Mouse (Mus musculus) intestine, embryonic 16.5 days (tissue): ENCODE data around the gene Camk2d. TPM values are rescaled to one million over a fixed set of nuclear protein-coding genes. Genes with fewer than 3 reads are reported as not detected.

Experiments
- ATAC-seq: fragments of 200-750 bp; cut with Nextera tagmentation; 2 replicates; pipeline ENCODE4 v1.8.0; 2017; ENCODE audit warnings: moderate TSS enrichment, moderate library complexity
- H3K27ac ChIP-seq: fragments of 300-500 bp; sonication (generic); 2 replicates; pipeline ENCODE4 v1.5.1; 2014; ENCODE audit warnings: mild to moderate bottlenecking, low read length
- H3K27me3 ChIP-seq: fragments of 300-500 bp; sonication (generic); replicated peaks from 2 replicates; pipeline ENCODE4 v1.6.1; 2014; ENCODE audit warnings: low read length, control low read depth, mixed read lengths; ENCODE audit not compliant: control insufficient read depth, insufficient read depth
- H3K36me3 ChIP-seq: fragments of 300-500 bp; sonication (generic); 2 replicates; pipeline ENCODE4 v1.6.1; 2014; ENCODE audit warnings: low read length, control low read depth; ENCODE audit not compliant: control insufficient read depth, insufficient read depth
- H3K4me1 ChIP-seq: fragments of 300-500 bp; sonication (generic); 2 replicates; pipeline ENCODE4 v1.6.1; 2014; ENCODE audit warnings: low read length, control low read depth, mixed read lengths; ENCODE audit not compliant: control insufficient read depth, insufficient read depth
- H3K4me2 ChIP-seq: fragments of 300-500 bp; sonication (generic); 2 replicates; pipeline ENCODE4 v1.6.1; 2014; ENCODE audit warnings: low read depth, low read length, control low read depth
- H3K4me3 ChIP-seq: fragments of 300-500 bp; sonication (generic); 2 replicates; pipeline ENCODE4 v1.5.1; 2014; ENCODE audit warnings: mild to moderate bottlenecking, low read length
- H3K9ac ChIP-seq: fragments of 300-500 bp; sonication (generic); 2 replicates; pipeline ENCODE4 v1.6.1; 2014; ENCODE audit warnings: low read depth, low read length
- H3K9me3 ChIP-seq: fragments of 300-500 bp; sonication (generic); 2 replicates; pipeline ENCODE4 v1.6.1; 2016; ENCODE audit warnings: low read length, control low read depth; ENCODE audit not compliant: control insufficient read depth
- WGBS: fragments of 180-500 bp; shearing (Covaris S2); extraction: QIAGEN DNeasy Blood & Tissue Kit; methylation state at CpG from one replicate; pipeline ENCODE4 v1.1.7; 2014; 5-methylcytosine and 5-hydroxymethylcytosine counted together
- polyA plus RNA-seq: library from polyadenylated mRNA; unstranded; fragments of >200 nt; fragmentation: Nextera tagmentation; extraction: Ambion mirVana; gene quantifications from 2 replicates; pipeline ENCODE4 v1.2.1, GENCODE M21; 2015

The Camk2d gene
- polyA plus RNA-seq, 1 experiment from 2014 or later: 37.6 TPM

DNA sequence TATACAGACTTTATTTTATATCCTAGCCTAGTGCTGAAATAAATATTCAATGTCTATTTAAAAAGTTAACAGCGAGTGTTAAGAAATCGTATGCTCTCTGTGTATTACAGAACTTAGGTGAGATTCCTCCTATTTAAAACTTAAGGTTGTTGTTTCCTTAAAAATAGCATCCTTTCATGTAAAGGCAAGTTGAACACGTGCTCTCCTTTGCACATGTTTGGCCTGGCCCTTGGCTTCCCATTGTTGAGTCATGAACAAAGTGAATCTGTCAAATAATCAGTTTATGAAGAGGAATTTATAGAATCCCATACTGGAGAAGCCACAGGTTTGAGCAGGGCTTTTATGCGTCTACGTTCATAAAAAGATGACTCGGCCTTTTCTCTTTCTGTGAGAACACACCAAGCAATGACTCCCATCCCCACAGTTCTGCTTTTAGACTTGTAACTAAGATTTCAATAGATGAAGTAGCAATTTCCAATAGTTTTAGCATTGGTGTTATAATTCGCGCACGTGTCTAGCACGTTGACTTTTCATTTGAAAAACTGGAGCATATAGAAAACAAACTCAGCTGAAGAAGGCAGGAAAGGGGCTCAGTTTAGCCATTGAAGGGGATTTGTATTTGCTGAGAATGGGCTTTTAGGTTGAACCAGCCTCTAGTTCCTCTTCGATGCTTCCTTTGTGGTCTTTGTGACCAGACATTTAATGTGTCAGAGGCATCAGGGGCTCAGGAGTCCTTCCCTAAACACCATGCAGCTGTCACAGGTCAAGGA lies 29.1 kb downstream of the Camk2d start:
- no peaks in the 10 kb centered on the region for H3K9me3 ChIP-seq
- ATAC-seq: no peak
- H3K27me3 ChIP-seq: no peaks in the 10 kb centered on the region
- H3K9ac ChIP-seq: no peak overlapping the region
- H3K4me3 ChIP-seq: no peak overlapping the region
- H3K36me3 ChIP-seq: no peaks in the 10 kb centered on the region
- H3K4me2 ChIP-seq: no peak overlapping the region
- 85% methylated on average over 11 of the region's 11 CpGs for WGBS
- 0 out of 2 replicates have a peak, but pooled peaks cover 3% of the 10 kb centered on the region for H3K4me1 ChIP-seq
- H3K27ac ChIP-seq: no peak overlapping the region

GRCm38 (mm10) chr3:126625764-126626040 lies 29.6 kb downstream of the Camk2d start:
- H3K27ac ChIP-seq: no peak overlapping the region
- no peaks in the 10 kb centered on the region for H3K36me3 ChIP-seq
- H3K4me2 ChIP-seq: no peak overlapping the region
- no peaks in the 10 kb centered on the region for H3K27me3 ChIP-seq
- 80% methylated on average over 8 of the region's 8 CpGs for WGBS
- ATAC-seq: no peak
- H3K4me3 ChIP-seq: no peak overlapping the region
- no peaks in the 10 kb centered on the region for H3K9me3 ChIP-seq
- H3K9ac ChIP-seq: no peak overlapping the region
- 0 out of 2 replicates have a peak, but pooled peaks cover 3% of the 10 kb centered on the region for H3K4me1 ChIP-seq

DNA sequence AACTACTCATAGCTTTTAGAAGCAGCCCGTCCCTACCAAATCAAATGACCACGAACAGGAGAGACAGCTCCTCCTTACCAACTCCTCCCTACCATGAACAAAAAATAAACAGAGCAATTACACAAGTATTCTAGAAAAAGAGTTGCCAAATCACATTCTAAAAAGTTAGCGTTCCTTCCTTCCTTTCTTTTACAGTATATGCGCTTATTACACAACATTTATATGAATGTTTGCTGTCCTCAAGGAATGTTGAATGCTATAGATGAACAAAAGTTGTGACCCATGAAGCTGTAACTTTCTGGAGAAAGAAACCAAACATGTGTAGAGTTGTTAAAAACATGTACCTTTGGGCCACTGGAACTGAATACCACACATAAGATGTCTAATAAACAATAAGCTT lies 31.9 kb downstream of the Camk2d start:
- Histone ChIP-seq H3K4me3 (no peak overlapping the region), H3K36me3 (no peaks in the 10 kb centered on the region), H3K9me3 (no peaks in the 10 kb centered on the region), H3K4me1 (0 out of 2 replicates have a peak, but pooled peaks cover 3% of the 10 kb centered on the region), H3K27ac (no peak overlapping the region), H3K27me3 (no peaks in the 10 kb centered on the region), H3K9ac (no peak overlapping the region), H3K4me2 (no peak overlapping the region)
- WGBS: 88% methylated on average over 4 of the region's 4 CpGs
- no peak for ATAC-seq

DNA sequence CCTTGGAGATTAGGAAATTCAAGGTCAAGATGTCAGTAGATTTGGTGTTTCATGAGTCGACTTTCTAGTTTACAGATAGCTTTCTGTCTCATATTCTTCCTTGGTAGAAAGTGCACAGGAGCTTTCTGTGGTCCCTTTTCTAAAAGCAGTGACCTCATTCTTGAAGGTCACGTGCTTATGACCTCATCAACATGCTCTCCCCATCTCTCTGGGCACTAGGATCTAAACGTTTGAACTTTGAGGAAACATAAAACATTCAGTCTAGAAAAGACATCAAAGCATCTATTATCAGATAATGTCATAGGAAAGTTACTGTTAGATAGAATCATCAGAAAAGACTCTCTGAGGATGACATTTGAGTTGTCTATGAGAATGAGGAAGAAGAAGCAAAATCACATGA lies 32.3 kb downstream of the Camk2d start:
- Histone ChIP-seq H3K4me3 (no peak overlapping the region), H3K27ac (no peak overlapping the region), H3K4me1 (0 out of 2 replicates have a peak, but pooled peaks cover 3% of the 10 kb centered on the region), H3K9ac (no peak overlapping the region), H3K36me3 (no peaks in the 10 kb centered on the region), H3K27me3 (no peaks in the 10 kb centered on the region), H3K9me3 (no peaks in the 10 kb centered on the region), H3K4me2 (no peak overlapping the region)
- 48% methylated on average over 3 of the region's 3 CpGs for WGBS
- ATAC-seq: no peak

DNA sequence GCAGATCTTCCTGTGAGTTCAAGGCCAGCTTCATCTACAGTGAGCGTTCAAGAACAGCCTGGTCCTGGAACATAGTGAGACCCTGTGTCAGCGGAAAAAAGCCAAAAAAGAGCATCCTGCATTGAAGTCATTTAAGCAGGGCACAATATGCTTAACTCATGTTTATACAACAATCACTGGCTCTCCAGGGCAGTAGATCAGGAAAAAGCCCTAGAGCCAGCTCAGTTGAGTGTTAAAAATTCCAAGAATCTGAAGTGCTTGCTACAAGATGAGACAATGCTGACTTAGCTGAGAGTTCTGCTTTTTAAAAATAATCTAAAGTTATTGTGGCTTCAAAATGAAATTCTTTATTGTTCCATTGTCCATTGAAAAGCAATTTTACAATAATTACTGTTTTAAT lies 32.9 kb downstream of the Camk2d start:
- Histone ChIP-seq H3K4me1 (0 out of 2 replicates have a peak, but pooled peaks cover 3% of the 10 kb centered on the region), H3K36me3 (no peaks in the 10 kb centered on the region), H3K27ac (no peak overlapping the region), H3K4me3 (no peak overlapping the region), H3K9ac (no peak overlapping the region), H3K9me3 (no peaks in the 10 kb centered on the region), H3K27me3 (no peaks in the 10 kb centered on the region), H3K4me2 (no peak overlapping the region)
- no peak for ATAC-seq
- WGBS: 88% methylated on average over 2 of the region's 2 CpGs

DNA sequence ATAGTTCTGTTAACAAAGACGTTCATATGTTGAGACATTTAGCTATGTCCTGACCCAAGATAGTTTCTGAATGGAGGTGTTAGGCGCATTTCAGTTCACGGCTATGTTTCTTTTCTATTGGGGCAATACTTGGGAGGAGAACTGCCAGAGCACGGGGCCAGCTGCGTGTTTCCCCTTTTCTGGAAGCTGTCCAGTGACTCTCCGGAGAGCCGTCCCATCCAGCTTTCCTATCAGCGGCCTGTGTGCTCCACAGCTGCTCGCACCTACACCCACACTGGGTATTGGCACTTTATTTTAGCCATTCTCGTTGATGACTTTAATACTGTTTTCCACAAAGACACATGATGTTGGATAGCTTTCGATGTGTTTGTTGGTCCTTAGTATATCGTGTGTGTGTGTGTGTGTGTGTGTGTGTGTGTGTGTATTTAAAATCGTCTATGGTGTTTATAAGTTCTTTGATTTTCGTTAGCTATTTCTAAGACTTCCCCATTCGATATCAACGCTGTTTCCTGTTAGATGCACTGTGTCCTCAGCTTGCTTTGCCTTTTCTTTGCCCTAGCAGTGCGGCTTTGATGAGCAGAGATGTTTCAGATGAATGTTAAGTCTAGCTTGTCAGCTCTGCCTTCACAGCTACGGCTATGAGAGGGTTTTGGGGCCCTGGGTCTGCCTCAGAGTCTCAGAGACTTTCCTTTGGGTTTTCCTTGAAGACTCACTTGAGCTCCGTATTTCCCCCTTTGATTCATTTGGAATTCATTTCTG lies 34.2 kb downstream of the Camk2d start:
- no peak overlapping the region for H3K9ac ChIP-seq
- no peak overlapping the region for H3K4me3 ChIP-seq
- no peaks in the 10 kb centered on the region for H3K9me3 ChIP-seq
- no peaks in the 10 kb centered on the region for H3K27me3 ChIP-seq
- no peak overlapping the region for H3K27ac ChIP-seq
- H3K4me1 ChIP-seq: 0 out of 2 replicates have a peak, but pooled peaks cover 3% of the 10 kb centered on the region
- H3K36me3 ChIP-seq: no peaks in the 10 kb centered on the region
- 72% methylated on average over 19 of the region's 19 CpGs for WGBS
- no peak overlapping the region for H3K4me2 ChIP-seq
- no peak for ATAC-seq

GRCm38 (mm10) chr3:126631583-126631982 lies 35.5 kb downstream of the Camk2d start:
- Histone ChIP-seq H3K9ac (no peak overlapping the region), H3K4me3 (no peak overlapping the region), H3K27ac (no peak overlapping the region), H3K27me3 (no peaks in the 10 kb centered on the region), H3K4me2 (no peak overlapping the region), H3K4me1 (0 out of 2 replicates have a peak, but pooled peaks cover 3% of the 10 kb centered on the region), H3K36me3 (no peaks in the 10 kb centered on the region), H3K9me3 (no peaks in the 10 kb centered on the region)
- no peak for ATAC-seq
- 81% methylated on average over 8 of the region's 8 CpGs for WGBS

DNA sequence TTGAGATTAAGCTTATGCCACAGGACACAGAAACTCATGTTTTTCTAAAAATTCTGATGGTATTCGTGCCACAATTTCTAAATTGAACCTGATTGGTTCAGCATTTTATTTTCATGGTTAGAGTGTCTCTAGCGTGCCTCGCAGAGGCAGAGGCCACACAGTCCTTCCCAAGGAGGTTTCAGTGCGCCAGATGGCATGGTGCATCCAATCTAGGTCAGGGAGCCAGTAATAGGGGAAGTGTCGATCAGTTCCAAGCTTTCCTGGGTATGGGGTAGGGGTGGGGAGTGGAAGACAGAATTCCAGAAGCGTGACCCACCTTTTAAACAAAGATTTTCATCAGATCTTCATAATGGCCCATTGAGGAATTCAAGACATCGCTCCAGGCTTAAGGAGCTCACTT lies 36.5 kb downstream of the Camk2d start:
- Histone ChIP-seq H3K4me2 (no peak overlapping the region), H3K27me3 (no peaks in the 10 kb centered on the region), H3K9me3 (no peaks in the 10 kb centered on the region), H3K27ac (no peak overlapping the region), H3K4me1 (0 out of 2 replicates have a peak, but pooled peaks cover 3% of the 10 kb centered on the region), H3K4me3 (no peak overlapping the region), H3K36me3 (no peaks in the 10 kb centered on the region), H3K9ac (no peak overlapping the region)
- ATAC-seq: no peak
- 83% methylated on average over 7 of the region's 7 CpGs for WGBS

DNA sequence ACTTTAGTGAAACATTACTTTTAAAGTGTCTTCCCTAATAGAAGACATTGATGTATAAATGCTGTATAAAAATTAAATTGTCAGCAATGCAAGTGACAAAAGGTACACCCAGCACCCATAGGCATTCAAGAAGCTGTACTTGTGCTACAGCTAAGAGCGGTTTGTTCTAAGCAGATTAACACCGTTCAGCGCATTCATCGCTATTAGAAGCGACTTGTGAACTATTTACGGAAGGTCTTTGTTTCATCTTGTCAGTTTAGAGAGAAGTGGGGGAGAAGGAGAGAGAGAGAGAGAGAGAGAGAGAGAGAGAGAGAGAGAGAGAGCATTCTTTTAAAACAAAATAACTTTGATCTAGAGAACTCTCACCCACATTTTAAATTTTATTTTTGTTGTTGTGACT lies 38.1 kb downstream of the Camk2d start:
- Histone ChIP-seq H3K27me3 (no peaks in the 10 kb centered on the region), H3K9ac (no peak overlapping the region), H3K4me1 (peaks cover 6% of the 10 kb centered on the region), H3K27ac (no peak overlapping the region), H3K4me3 (no peak overlapping the region), H3K36me3 (no peaks in the 10 kb centered on the region), H3K9me3 (no peaks in the 10 kb centered on the region), H3K4me2 (no peak overlapping the region)
- 94% methylated on average over 6 of the region's 6 CpGs for WGBS
- no peak for ATAC-seq
